Mouse (Mus musculus) 3134 (cell line): Measurements from ENCODE around the gene Ankrd65.

Experiments used
- DNase-seq: peaks from one replicate; pipeline ENCODE4 v3.0.0-alpha.2; 2011; ENCODE audit warnings: low spot score; ENCODE audit not compliant: insufficient read length; ENCODE audit errors: extremely low read depth

The Ankrd65 gene

GRCm38 (mm10) chr4:155811929-155812664 lies 21.9 kb downstream of the Ankrd65 start, which contains the start of gene Ccnl2:
Gene Ccnl2, plus strand, starts transcription at chr4:155812489.
- DNase-seq, result peak; percentile 92

DNA sequence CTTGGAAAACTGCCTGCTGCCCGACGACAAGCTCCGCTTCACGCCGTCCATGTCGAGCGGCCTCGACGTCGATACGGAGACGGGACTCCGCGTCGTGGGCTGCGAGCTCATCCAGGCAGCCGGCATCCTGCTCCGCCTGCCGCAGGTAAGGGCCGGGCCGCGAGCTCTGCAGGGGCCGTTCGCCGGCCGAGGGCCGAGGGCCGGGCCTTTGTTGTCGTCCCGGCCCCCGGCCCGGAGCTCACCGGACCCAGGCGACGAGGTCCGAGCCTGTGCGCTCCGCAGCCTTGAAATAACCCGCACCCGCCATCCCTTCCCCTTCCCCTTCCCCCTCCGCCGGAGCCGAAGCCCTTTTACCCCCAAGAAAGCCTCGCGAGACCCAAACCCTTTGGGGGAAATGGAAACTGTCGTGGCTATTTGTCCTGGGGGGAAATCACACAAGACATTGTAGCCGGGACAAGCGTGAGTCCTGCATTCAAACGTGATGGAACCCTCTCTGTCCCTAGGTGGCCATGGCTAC lies 22.5 kb downstream of the Ankrd65 start:
- peak; percentile 36 for DNase-seq

DNA sequence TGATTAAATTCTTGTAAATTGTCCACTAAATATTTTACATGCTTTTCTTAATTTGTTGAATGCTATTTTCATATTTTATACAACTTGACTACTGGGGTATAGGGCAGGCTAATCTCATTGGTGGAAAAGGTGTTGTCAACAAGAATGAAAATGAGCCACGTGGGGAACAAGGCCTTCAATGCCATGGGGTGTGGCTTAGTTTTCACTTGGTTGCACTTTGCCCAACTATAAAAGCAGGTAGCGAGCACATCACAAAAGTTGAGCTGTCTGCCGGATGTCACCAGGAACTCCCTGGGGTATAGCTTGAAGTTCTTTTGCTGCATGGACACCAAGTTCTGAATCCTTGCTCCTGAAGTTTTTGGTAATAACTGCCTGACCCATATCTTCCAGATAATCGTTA lies 27.3 kb downstream of the Ankrd65 start:
- DNase-seq, result no peak

DNA sequence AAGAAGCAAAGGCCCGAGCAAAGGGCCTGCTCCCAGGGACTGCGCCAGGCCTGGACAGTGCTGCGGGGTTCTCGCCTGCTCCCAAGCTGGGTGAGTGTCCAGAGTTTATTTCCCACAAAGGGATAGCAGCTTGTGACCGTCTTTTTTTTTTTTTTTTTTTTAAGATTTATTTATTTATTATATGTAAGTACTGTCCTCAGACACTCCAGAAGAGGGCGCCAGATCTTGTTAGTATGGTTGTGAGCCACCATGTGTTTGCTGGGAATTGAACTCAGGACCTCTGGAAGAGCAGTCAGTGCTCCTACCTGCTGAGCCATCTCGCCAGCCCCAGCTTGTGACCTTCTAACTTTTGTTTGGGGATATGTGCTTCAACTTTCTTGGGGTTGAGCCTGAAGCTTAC lies 30.8 kb downstream of the Ankrd65 start:
- DNase-seq, result no peak

GRCm38 (mm10) chr4:155823443-155823842 lies 33.2 kb downstream of the Ankrd65 start:
- no peak for DNase-seq

DNA sequence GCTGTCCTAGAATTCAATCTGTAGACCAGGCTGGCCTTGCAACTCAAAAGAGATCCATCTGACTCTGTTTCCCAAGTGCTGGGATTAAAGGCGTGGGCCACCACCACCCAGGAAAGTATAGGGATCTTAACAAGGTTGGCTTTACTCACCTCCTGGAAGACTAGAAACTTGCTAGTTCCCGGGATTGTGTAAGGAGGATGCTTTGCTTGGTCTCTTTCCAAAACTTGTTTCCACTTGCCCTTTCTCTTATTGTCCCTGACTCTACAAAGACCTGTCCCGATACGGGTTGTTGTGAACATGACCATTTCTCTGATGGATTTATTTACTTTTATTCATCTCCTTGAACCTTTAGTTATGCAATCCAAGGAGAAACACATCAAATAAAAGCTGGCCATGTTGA lies 39.6 kb downstream of the Ankrd65 start:
- DNase-seq, result no peak

GRCm38 (mm10) chr4:155830596-155830995 lies 40.4 kb downstream of the Ankrd65 start:
- no peak for DNase-seq

DNA sequence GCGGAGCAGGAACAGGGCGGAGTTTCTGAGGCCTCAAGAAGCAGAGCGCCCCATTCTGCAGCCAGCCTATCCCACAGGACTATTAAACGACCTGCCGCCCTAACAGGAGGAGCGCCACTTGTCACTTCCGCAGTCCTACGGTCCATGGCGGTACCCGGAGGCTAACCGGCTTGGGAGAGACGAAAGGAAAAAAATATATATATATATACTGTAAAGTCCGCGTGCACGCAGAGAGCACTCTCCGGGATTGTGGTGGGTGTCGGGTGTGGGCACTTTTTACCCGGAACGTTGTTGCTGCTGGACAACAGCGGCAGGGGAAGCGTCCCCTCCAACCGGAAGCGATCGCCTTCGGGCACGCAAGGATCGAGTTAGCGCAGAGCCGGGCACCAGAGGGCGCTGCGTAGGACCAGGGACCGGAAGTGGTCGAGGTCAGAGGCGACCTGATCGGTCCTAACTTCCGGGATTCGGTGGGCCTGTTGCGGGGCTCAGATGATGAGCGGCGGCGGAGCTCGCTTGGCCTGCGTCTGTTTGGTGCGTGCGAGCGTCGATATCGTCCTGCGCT lies 41.0 kb downstream of the Ankrd65 start, which contains the start of gene Aurkaip1:
Aurkaip1 (plus strand) TSS at position 68 of the 562 bp plus-strand sequence.
- peak; percentile 90 for DNase-seq

DNA sequence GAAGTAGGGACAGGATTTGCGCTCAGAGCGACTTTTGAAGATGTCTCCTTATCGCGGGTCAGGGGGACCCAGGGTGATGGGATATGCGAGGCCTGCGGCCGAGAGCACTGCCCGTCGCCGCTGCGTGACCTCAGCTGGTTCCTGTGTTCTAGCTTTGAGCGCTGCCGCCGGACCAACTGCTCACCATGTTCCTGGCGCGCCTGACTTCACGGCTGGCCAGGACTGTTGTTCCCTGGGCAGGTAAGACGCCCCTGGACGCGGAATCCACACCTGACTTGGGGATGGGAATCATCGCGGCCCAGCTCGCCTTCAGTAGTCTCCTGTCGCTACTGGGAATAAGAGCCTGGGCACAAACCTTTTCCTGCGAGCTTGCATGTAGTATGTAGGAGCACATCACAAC lies 41.6 kb downstream of the Ankrd65 start:
- DNase-seq, result no peak

DNA sequence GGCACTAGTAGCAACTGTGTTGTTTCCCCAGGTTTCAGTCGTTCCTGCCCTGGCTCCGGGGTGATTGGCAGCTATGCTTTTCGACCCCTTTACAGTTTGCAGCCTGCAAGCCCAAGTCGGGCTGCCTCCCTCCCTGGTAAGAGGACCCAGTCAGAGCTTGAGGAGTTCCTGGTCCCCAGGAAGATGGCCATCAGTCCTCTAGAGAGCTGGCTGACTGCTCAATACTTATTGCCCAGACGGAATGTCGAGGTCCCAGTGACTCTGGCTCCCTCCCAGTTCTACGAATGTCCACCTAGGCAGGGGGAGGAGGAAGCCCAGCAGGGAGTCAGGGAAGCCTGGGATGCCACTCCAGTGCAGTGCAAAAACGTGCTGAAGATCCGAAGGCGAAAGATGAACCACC lies 42.1 kb downstream of the Ankrd65 start:
- no peak for DNase-seq

- DNase-seq, result no peak
These were observed 43.0 kb downstream of the Ankrd65 start for GRCm38 (mm10) chr4:155833234-155833633.

GRCm38 (mm10) chr4:155833836-155834235 lies 43.6 kb downstream of the Ankrd65 start:
- DNase-seq, result peak; percentile 57

GRCm38 (mm10) chr4:155837404-155838010 lies 47.3 kb downstream of the Ankrd65 start:
- peak; percentile 71 for DNase-seq

DNA sequence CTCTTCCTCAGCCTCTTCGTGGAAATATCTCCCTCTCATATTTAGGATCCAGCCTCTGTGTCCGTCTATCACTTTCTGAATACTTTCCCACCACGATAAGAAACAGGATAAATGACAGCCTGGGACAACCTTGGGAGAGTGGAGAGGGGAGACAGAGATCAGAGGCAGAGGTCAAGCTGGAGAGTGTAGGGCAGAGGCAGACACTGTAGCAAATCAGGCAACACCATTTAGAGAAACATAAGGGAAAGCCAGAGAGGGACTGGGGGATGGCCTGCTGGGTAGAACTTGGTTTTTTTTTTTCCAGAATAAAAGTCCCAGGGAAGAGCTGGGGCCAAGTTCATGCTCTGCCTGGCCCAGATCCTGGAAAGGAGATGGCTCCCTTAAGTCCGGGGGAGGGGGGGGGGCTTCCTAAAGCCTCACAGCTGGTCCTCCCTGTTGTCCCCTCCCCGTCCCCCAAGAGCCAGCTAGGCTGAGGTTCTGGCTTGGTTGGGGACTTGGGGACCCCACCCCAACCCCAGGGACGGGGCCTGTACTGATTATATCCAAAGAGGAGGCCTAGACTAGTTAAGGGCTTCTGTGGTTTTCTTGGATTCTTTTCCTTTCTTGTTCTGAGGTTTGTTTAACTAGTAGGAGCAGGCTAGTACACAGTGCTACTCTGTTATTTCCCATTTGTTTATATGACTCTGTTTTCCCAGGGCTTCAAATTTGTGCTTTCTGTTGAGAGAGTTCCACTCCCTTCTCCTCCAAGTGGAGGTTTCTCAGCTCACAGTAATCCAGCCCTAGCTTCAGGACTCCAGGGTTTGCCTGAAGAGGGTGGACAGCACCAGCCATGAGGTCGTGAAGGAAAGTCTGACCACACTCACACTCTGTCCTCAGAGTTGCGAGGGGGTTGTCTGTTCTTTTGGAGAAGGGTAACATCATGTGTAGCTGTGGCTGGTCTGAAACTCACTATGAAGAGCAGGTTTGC lies 48.2 kb downstream of the Ankrd65 start:
- DNase-seq, result peak; percentile 64

DNA sequence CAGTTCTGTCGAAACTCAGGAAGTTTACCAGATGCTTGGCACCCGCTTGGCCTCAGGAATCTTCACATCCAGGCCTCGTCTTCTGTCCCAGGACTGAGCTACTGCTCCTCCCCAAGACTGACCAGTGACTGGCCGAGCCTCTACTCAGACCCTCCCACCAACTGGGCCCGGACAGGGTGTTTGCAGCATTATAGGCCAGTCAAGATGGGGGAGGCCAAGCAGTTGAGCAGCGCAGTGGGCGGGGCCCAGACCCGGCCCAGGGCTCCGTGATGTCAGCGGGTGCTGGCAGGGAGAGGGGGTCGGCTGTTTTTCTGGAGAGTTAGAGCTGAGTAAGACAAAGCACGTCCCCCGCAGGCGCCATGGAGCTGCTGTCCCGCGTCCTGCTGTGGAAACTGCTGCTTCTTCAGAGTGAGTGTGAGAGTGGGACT lies 49.3 kb downstream of the Ankrd65 start, which contains the start of gene Mxra8:
Mxra8 (plus strand) TSS at position 198 of the 428 bp plus-strand sequence.
- DNase-seq, result peak; percentile 93

GRCm38 (mm10) chr4:155840076-155841002 lies 50.1 kb downstream of the Ankrd65 start:
- no peak for DNase-seq

- DNase-seq, result no peak
These were observed 50.8 kb downstream of the Ankrd65 start for GRCm38 (mm10) chr4:155841003-155841454.

- DNase-seq, result no peak
These were observed 51.5 kb downstream of the Ankrd65 start for GRCm38 (mm10) chr4:155841651-155842270.

- DNase-seq, result no peak
These were observed 53.0 kb downstream of the Ankrd65 start for GRCm38 (mm10) chr4:155843231-155843630.
